Mouse (Mus musculus) liver, embryonic 14.5 days (tissue): Measurements from ENCODE around the gene Wwp2. TPM values are rescaled to one million over a fixed set of nuclear protein-coding genes. Genes with fewer than 3 reads are reported as not detected.

Source experiments
- ATAC-seq: fragments of 200-750 bp; cut with Nextera tagmentation; 2 replicates; pipeline ENCODE4 v1.8.0; 2017; ENCODE audit warnings: moderate number of reproducible peaks, mild to moderate bottlenecking, moderate library complexity; ENCODE audit not compliant: insufficient read depth
- DNase-seq, 3 experiments: peaks; one replicate each; pipeline ENCODE4 v3.0.0-alpha.2; 2012 to 2013; ENCODE audit warnings: low read depth in 3 of 3, low spot score in 3 of 3
- H3K27ac ChIP-seq: fragments of 300-500 bp; sonication (generic); 2 replicates; pipeline ENCODE4 v1.5.1; 2014; ENCODE audit warnings: moderate library complexity, mild to moderate bottlenecking, control low read depth, inconsistent platforms
- H3K27me3 ChIP-seq: fragments of 300-500 bp; sonication (generic); 2 replicates; pipeline ENCODE4 v1.6.1; 2014; ENCODE audit warnings: mild to moderate bottlenecking, low read length, moderate library complexity; ENCODE audit not compliant: control insufficient read depth, insufficient read depth
- H3K36me3 ChIP-seq: fragments of 300-500 bp; sonication (generic); replicated peaks from 2 replicates; pipeline ENCODE4 v1.6.1; 2014; ENCODE audit warnings: low read depth; ENCODE audit not compliant: control insufficient read depth, insufficient read depth
- H3K4me1 ChIP-seq, 2 experiments: fragments of 200-500 bp in 1 of 2; fragments of 300-500 bp in 1 of 2; sonication (generic) in 1 of 2; replicated peaks; 2 replicates each; pipeline ENCODE4 v1.6.1; 2012 to 2014; ENCODE audit warnings: antibody characterized with exemption in 1 of 2, inconsistent platforms in 1 of 2, low read length in 1 of 2; ENCODE audit not compliant: control insufficient read depth in 2 of 2, insufficient read depth in 2 of 2
- H3K4me2 ChIP-seq: fragments of 300-500 bp; sonication (generic); 2 replicates; pipeline ENCODE4 v1.6.1; 2014; ENCODE audit warnings: low read depth, mild to moderate bottlenecking, control low read depth, moderate library complexity
- H3K4me3 ChIP-seq, 2 experiments: fragments of 200-500 bp in 1 of 2; fragments of 300-500 bp in 1 of 2; sonication (generic) in 1 of 2; 2 replicates each; pipeline ENCODE4 v1.5.1; 2012 to 2014; ENCODE audit warnings: low read depth in 2 of 2, low read length in 2 of 2, mild to moderate bottlenecking in 2 of 2, control low read depth in 1 of 2, inconsistent platforms in 1 of 2, moderate library complexity in 1 of 2; ENCODE audit not compliant: insufficient read depth in 1 of 2
- H3K9ac ChIP-seq: fragments of 300-500 bp; sonication (generic); replicated peaks from 2 replicates; pipeline ENCODE4 v1.6.1; 2014; ENCODE audit warnings: mild to moderate bottlenecking, control low read depth, moderate library complexity
- H3K9me3 ChIP-seq: fragments of 300-500 bp; sonication (generic); 2 replicates; pipeline ENCODE4 v1.6.1; 2016; ENCODE audit warnings: low read length, mixed read lengths; ENCODE audit not compliant: control insufficient read depth
- CTCF ChIP-seq: IDR thresholded peaks from 2 replicates; pipeline ENCODE4 v1.5.1; 2016; ENCODE audit warnings: antibody characterized with exemption, low read depth, control low read depth
- EP300 ChIP-seq: IDR thresholded peaks from 2 replicates; pipeline ENCODE4 v1.6.1; 2016; ENCODE audit warnings: antibody characterized with exemption, low read depth
- WGBS: fragments of 180-500 bp; shearing (Covaris S2); extraction: QIAGEN DNeasy Blood & Tissue Kit; methylation state at CpG from one replicate; pipeline ENCODE4 v1.1.7; 2014; ENCODE audit not compliant: insufficient replicate concordance; 5-methylcytosine and 5-hydroxymethylcytosine counted together
- polyA plus RNA-seq, 2 experiments: library from polyadenylated mRNA; depleted of rRNA in 1 of 2; stranded (reverse) in 1 of 2; unstranded in 1 of 2; fragments of >200 nt; fragmentation: Nextera tagmentation in 1 of 2; extraction: Ambion mirVana in 1 of 2; gene quantifications; 2 replicates each; pipeline versions ENCODE4 v1.2.1 to v1.2.3; 2012 to 2014

The Wwp2 gene
- polyA plus RNA-seq, 2 experiments = 14.7 to 28.0 TPM

DNA sequence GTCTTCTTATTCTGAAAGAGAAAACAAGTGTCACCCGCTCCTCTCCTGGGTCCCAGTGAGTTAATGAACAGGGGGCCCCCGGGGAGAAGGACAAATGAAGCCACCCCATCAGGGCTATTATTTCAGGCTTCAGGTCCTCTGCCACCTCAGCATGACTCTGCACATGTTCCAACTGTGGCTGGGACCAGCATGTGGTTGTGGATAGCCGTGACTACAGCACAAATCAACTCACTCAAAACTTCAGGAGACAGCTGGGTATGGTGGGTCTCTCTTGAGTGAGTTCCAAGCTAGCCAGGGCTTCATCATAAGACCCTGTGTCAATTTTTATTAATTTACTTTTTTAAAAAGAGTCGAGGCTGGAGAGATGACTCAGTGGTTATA lies 45.0 kb upstream of the Wwp2 start:
- H3K4me3 ChIP-seq = no peak overlapping the region
- no peaks in the 10 kb centered on the region for H3K27me3 ChIP-seq
- no peak overlapping the region for H3K4me2 ChIP-seq
- TF ChIP-seq EP300 (no peak), CTCF (no peak)
- H3K27ac ChIP-seq = no peak overlapping the region
- H3K9me3 ChIP-seq = no peaks in the 10 kb centered on the region
- H3K9ac ChIP-seq = no peak overlapping the region
- DNase-seq (no peak), ATAC-seq (no peak)
- no peaks in the 10 kb centered on the region for H3K36me3 ChIP-seq
- H3K4me1 ChIP-seq = peaks cover 0 to 2% of the 10 kb centered on the region in 2 experiments; a peak in 2 of 4 replicates
- WGBS = 47% methylated on average over 4 of the region's 4 CpGs

DNA sequence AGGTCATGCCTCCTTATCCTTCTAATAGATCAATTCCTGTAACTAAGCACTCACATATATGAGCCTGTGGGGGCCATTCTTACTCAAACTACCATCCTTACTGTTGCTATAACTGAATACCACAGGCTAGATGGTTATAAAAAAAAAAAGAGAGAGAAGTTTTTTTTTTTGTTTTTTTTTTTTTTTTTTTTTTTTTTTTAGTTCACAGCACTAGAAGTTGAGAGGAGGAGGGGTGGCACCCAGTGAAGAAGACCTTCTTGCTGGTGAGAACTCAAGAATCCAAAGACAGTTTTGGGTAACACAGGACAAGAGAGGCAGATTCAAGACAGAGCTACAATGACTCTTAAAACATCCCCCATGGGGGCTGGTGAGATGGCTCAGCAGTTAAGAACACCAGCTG lies 40.8 kb upstream of the Wwp2 start:
- H3K27ac ChIP-seq = no peak overlapping the region
- H3K4me3 ChIP-seq = no peak overlapping the region
- no peaks in the 10 kb centered on the region for H3K4me1 ChIP-seq
- H3K9me3 ChIP-seq = no peaks in the 10 kb centered on the region
- TF ChIP-seq CTCF (no peak), EP300 (no peak)
- ATAC-seq (no peak), DNase-seq (no peak)
- H3K27me3 ChIP-seq = no peaks in the 10 kb centered on the region
- H3K9ac ChIP-seq = no peak overlapping the region
- no peak overlapping the region for H3K4me2 ChIP-seq
- no peaks in the 10 kb centered on the region for H3K36me3 ChIP-seq

DNA sequence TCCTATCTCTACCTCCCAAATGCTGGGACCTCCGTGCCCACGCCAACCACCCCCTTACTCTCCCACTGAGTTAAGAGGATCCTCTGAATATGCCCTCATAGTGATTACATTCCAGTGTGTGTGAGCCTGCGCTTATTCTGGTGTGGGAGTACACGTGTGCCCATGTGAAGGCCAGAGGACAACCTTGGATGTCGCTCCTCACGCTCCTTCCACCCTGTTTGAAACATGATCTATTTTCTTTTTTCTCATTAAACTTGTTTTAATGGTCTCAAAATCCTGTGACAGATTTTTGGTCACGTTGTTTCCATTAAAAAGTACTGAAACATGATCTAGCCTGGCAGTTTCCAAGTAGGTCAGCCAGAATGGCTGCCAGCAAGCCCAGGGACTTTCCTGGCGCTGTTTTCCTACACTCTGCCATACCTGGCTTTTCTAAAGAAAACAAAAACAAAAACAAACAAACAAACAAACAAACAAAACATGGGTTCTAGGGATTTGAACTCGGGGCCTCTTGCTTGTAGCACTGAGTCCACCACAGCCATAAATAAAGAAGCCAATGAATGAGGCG lies 40.0 kb upstream of the Wwp2 start:
- no peak overlapping the region for H3K27ac ChIP-seq
- TF ChIP-seq CTCF (no peak), EP300 (no peak)
- no peaks in the 10 kb centered on the region for H3K27me3 ChIP-seq
- no peak overlapping the region for H3K4me2 ChIP-seq
- no peak overlapping the region for H3K9ac ChIP-seq
- no peaks in the 10 kb centered on the region; a peak in 1 of 4 replicates for H3K4me1 ChIP-seq
- no peaks in the 10 kb centered on the region for H3K9me3 ChIP-seq
- WGBS = 74% methylated on average over 10 of the region's 10 CpGs
- DNase-seq = no peak
- H3K4me3 ChIP-seq = no peak overlapping the region
- H3K36me3 ChIP-seq = no peaks in the 10 kb centered on the region
- ATAC-seq = no peak

DNA sequence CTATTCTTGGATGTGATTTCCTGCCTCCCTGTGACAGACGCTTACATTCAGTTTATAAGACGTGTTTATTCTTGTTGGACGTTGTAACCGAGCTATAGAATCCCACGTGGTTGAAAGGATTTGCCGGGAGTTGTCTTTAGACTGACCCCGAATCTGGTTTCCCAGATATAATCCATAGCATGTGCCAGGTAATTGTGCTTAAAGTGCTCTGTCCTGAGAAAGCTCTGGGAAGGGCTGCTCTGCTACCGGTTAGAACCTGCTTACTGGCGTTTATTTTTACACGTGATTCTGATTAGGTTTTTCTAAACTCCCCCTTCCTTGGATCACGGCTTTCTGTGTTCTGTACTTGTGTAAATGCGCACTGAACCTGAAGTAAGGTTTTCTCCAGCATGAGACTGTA lies 38.5 kb upstream of the Wwp2 start:
- 69% methylated on average over 12 of the region's 12 CpGs for WGBS
- ATAC-seq (no peak), DNase-seq (no peak)
- Histone ChIP-seq H3K4me2 (no peak overlapping the region), H3K27me3 (no peaks in the 10 kb centered on the region), H3K9ac (no peak overlapping the region), H3K27ac (no peak overlapping the region), H3K4me3 (no peak overlapping the region), H3K36me3 (no peaks in the 10 kb centered on the region), H3K4me1 (peaks cover 13 to 14% of the 10 kb centered on the region in 2 experiments), H3K9me3 (no peaks in the 10 kb centered on the region)
- TF ChIP-seq EP300 = no peak
- TF ChIP-seq CTCF = no peak

DNA sequence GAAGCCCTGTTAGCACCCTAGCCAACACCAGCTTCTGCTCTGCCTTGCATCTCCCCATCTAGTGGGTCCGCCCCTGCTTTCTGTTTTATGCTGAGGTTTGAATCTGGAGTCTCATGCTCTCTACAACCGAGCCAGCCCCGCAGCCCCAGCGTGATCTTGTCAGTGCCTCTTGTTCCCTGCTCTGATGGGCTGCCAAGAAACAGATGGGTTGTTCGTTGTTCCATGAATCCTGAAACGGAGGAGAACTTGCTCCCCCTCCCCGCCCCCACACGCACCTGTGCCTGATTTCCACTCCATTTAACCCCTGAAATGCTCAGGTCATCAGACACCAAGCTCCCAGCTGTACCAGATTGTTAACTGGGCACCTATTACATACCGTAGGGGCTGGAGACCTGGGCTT lies 36.7 kb upstream of the Wwp2 start:
- Histone ChIP-seq H3K4me3 (no peak overlapping the region), H3K9me3 (no peaks in the 10 kb centered on the region), H3K36me3 (no peaks in the 10 kb centered on the region), H3K4me1 (peaks cover 23 to 32% of the 10 kb centered on the region in 2 experiments), H3K27ac (no peak overlapping the region), H3K9ac (no peak overlapping the region), H3K27me3 (no peaks in the 10 kb centered on the region), H3K4me2 (no peak overlapping the region)
- DNase-seq (no peak), ATAC-seq (no peak)
- WGBS = 49% methylated on average over 9 of the region's 9 CpGs
- no peak for TF ChIP-seq EP300
- TF ChIP-seq CTCF = no peak

DNA sequence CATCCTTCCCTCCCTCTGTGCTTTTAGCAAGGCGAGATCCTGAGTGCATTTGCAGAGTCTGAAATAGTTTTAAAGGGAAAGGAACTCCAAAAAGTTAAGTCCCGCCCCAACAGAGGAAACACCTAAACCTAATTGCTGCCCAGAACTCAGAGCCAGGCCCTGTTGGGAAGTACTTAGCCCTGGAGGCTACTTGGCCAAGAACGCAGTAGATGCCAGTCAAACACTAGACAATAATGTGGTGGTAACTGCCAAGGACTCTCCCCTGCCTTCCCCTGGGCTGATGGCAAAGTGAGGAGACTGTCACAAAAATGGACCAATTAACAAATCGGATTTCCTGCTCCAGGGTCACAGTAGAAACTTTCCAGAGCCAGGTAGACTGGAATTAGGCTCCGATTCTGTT lies 34.3 kb upstream of the Wwp2 start:
- DNase-seq (no peak), ATAC-seq (no peak)
- TF ChIP-seq EP300 = no peak
- TF ChIP-seq CTCF = no peak
- no peaks in the 10 kb centered on the region for H3K9me3 ChIP-seq
- peak overlapping the region; percentile 92 for H3K4me2 ChIP-seq
- H3K36me3 ChIP-seq = no peaks in the 10 kb centered on the region
- H3K27me3 ChIP-seq = no peaks in the 10 kb centered on the region
- peak overlapping the region; percentile 10; the same call in 1 of the 2 replicates for H3K27ac ChIP-seq
- peak overlapping the region; percentile 65 to 73 for H3K4me3 ChIP-seq
- peaks cover 30 to 39% of the 10 kb centered on the region in 2 experiments for H3K4me1 ChIP-seq
- 78% methylated on average over 5 of the region's 5 CpGs for WGBS
- H3K9ac ChIP-seq = peak overlapping the region; percentile 81; the same call in 1 of the 2 replicates
